Mouse (Mus musculus): ENCODE data around the gene Usp35. TPM values are rescaled to one million over a fixed set of nuclear protein-coding genes. Genes with fewer than 3 reads are reported as not detected.

Usp35 gene
- polyA plus RNA-seq, 1 experiment from 2014 or later: 1.7 TPM

- no peaks in the 10 kb centered on the region for H3K27me3 ChIP-seq (ENCODE audit: low read depth, poor library complexity, severe bottlenecking)
- peaks cover 7% of the 10 kb centered on the region; the same call in 1 of the 2 replicates for H3K36me3 ChIP-seq
- WGBS: 89% methylated on average over 2 of the region's 2 CpGs
- no peak for DNase-seq (ENCODE audit: low spot score)
- no peak overlapping the region for H3K4me3 ChIP-seq
- no peaks in the 10 kb centered on the region; the same call in 1 of the 2 replicates for H3K9me3 ChIP-seq (replicated peaks)
- no peak overlapping the region for H3K27ac ChIP-seq (replicated peaks)
- peaks cover 8% of the 10 kb centered on the region; the same call in 1 of the 2 replicates for H3K4me1 ChIP-seq
Measured at GRCm38 (mm10) chr7:97342961-97343360, 11.1 kb upstream of the Usp35 start.

- no peak for DNase-seq (ENCODE audit: low spot score)
- Histone ChIP-seq H3K27ac (replicated peaks) (no peak overlapping the region), H3K27me3 (ENCODE audit: low read depth, poor library complexity, severe bottlenecking) (no peaks in the 10 kb centered on the region), H3K36me3 (no peaks in the 10 kb centered on the region), H3K9me3 (replicated peaks) (no peaks in the 10 kb centered on the region; the same call in 1 of the 2 replicates), H3K4me1 (peaks cover 8% of the 10 kb centered on the region; the same call in 1 of the 2 replicates), H3K4me3 (no peak overlapping the region)
- 68% methylated on average over 18 of the region's 18 CpGs for WGBS
Measured at GRCm38 (mm10) chr7:97340907-97341849, 9.4 kb upstream of the Usp35 start.

GRCm38 (mm10) chr7:97339623-97340022 lies 7.8 kb upstream of the Usp35 start:
- 92% methylated on average over 7 of the region's 7 CpGs for WGBS

GRCm38 (mm10) chr7:97338593-97338992 lies 6.8 kb upstream of the Usp35 start:
- Histone ChIP-seq H3K27me3 (ENCODE audit: low read depth, poor library complexity, severe bottlenecking) (no peaks in the 10 kb centered on the region), H3K9me3 (replicated peaks) (no peaks in the 10 kb centered on the region; the same call in 1 of the 2 replicates), H3K4me1 (peaks cover 8% of the 10 kb centered on the region; the same call in 1 of the 2 replicates), H3K4me3 (no peak overlapping the region), H3K36me3 (no peaks in the 10 kb centered on the region), H3K27ac (replicated peaks) (no peak overlapping the region)
- DNase-seq (ENCODE audit: low spot score): no peak
- 89% methylated on average over 4 of the region's 4 CpGs for WGBS

More at GRCm38 (mm10) chr7:97339623-97340022, 7.8 kb upstream of the Usp35 start:
- Histone ChIP-seq H3K4me1 (peaks cover 8% of the 10 kb centered on the region; the same call in 1 of the 2 replicates), H3K9me3 (replicated peaks) (no peaks in the 10 kb centered on the region; the same call in 1 of the 2 replicates), H3K36me3 (no peaks in the 10 kb centered on the region), H3K4me3 (no peak overlapping the region), H3K27ac (replicated peaks) (no peak overlapping the region), H3K27me3 (ENCODE audit: low read depth, poor library complexity, severe bottlenecking) (no peaks in the 10 kb centered on the region)
- no peak for DNase-seq (ENCODE audit: low spot score)

- DNase-seq (ENCODE audit: low spot score): no peak
- Histone ChIP-seq H3K27ac (replicated peaks) (no peak overlapping the region), H3K4me3 (no peak overlapping the region), H3K27me3 (ENCODE audit: low read depth, poor library complexity, severe bottlenecking) (no peaks in the 10 kb centered on the region), H3K9me3 (replicated peaks) (no peaks in the 10 kb centered on the region; the same call in 1 of the 2 replicates), H3K4me1 (peaks cover 22% of the 10 kb centered on the region), H3K36me3 (no peaks in the 10 kb centered on the region)
- 77% methylated on average over 1 of the region's 1 CpGs for WGBS
Measured at GRCm38 (mm10) chr7:97336678-97337077, 4.9 kb upstream of the Usp35 start.

- Histone ChIP-seq H3K4me3 (no peak overlapping the region), H3K36me3 (no peaks in the 10 kb centered on the region), H3K27ac (replicated peaks) (no peak overlapping the region), H3K9me3 (replicated peaks) (no peaks in the 10 kb centered on the region), H3K4me1 (peaks cover 27% of the 10 kb centered on the region), H3K27me3 (ENCODE audit: low read depth, poor library complexity, severe bottlenecking) (0 out of 2 replicates have a peak, but pooled peaks cover 8% of the 10 kb centered on the region)
- WGBS: 96% methylated on average over 2 of the region's 2 CpGs
- DNase-seq (ENCODE audit: low spot score): no peak
Measured at GRCm38 (mm10) chr7:97334406-97334805, 2.6 kb upstream of the Usp35 start.

GRCm38 (mm10) chr7:97333113-97333898 lies 1.5 kb upstream of the Usp35 start:
- peaks cover 8% of the 10 kb centered on the region; the same call in 1 of the 2 replicates for H3K27me3 ChIP-seq (ENCODE audit: low read depth, poor library complexity, severe bottlenecking)
- H3K36me3 ChIP-seq: no peaks in the 10 kb centered on the region
- peaks cover 32% of the 10 kb centered on the region for H3K4me1 ChIP-seq
- no peaks in the 10 kb centered on the region for H3K9me3 ChIP-seq (replicated peaks)
- peak overlapping the region; percentile 90 for H3K4me3 ChIP-seq
- no peak overlapping the region for H3K27ac ChIP-seq (replicated peaks)
- WGBS: 84% methylated on average over 6 of the region's 6 CpGs
- no peak for DNase-seq (ENCODE audit: low spot score)

- no peaks in the 10 kb centered on the region for H3K36me3 ChIP-seq
- 3% methylated on average over 9 of the region's 9 CpGs for WGBS
- peak overlapping the region; percentile 90 for H3K4me3 ChIP-seq
- peaks cover 8% of the 10 kb centered on the region; the same call in 1 of the 2 replicates for H3K27me3 ChIP-seq (ENCODE audit: low read depth, poor library complexity, severe bottlenecking)
- peaks cover 32% of the 10 kb centered on the region for H3K4me1 ChIP-seq
- H3K27ac ChIP-seq (replicated peaks): peak overlapping the region; percentile 88
- H3K9me3 ChIP-seq (replicated peaks): no peaks in the 10 kb centered on the region
- DNase-seq (ENCODE audit: low spot score): no peak
Measured at GRCm38 (mm10) chr7:97332667-97333041, 834 bp upstream of the Usp35 start.

GRCm38 (mm10) chr7:97330931-97331645 lies 732 bp downstream of the Usp35 start:
- DNase-seq (ENCODE audit: low spot score): no peak
- H3K27me3 ChIP-seq (ENCODE audit: low read depth, poor library complexity, severe bottlenecking): peaks cover 24% of the 10 kb centered on the region
- H3K27ac ChIP-seq (replicated peaks): peak overlapping the region; percentile 88; the same call in 1 of the 2 replicates
- peaks cover 32% of the 10 kb centered on the region for H3K4me1 ChIP-seq
- H3K36me3 ChIP-seq: no peaks in the 10 kb centered on the region
- H3K4me3 ChIP-seq: peak overlapping the region; percentile 90
- 75% methylated on average over 11 of the region's 11 CpGs for WGBS
- no peaks in the 10 kb centered on the region for H3K9me3 ChIP-seq (replicated peaks)

GRCm38 (mm10) chr7:97329676-97330075 lies 2.1 kb downstream of the Usp35 start:
- H3K27ac ChIP-seq (replicated peaks): no peak overlapping the region
- no peaks in the 10 kb centered on the region for H3K36me3 ChIP-seq
- no peak for DNase-seq (ENCODE audit: low spot score)
- peaks cover 38% of the 10 kb centered on the region for H3K27me3 ChIP-seq (ENCODE audit: low read depth, poor library complexity, severe bottlenecking)
- no peaks in the 10 kb centered on the region for H3K9me3 ChIP-seq (replicated peaks)
- 96% methylated on average over 3 of the region's 3 CpGs for WGBS
- H3K4me1 ChIP-seq: peaks cover 37% of the 10 kb centered on the region
- no peak overlapping the region for H3K4me3 ChIP-seq

- H3K27me3 ChIP-seq (ENCODE audit: low read depth, poor library complexity, severe bottlenecking): peaks cover 44% of the 10 kb centered on the region
- peaks cover 37% of the 10 kb centered on the region for H3K4me1 ChIP-seq
- 83% methylated on average over 13 of the region's 13 CpGs for WGBS
- H3K4me3 ChIP-seq: no peak overlapping the region
- H3K27ac ChIP-seq (replicated peaks): no peak overlapping the region
- H3K9me3 ChIP-seq (replicated peaks): no peaks in the 10 kb centered on the region
- H3K36me3 ChIP-seq: no peaks in the 10 kb centered on the region
- no peak for DNase-seq (ENCODE audit: low spot score)
Measured at GRCm38 (mm10) chr7:97328891-97329588, 2.8 kb downstream of the Usp35 start.
